Mouse (Mus musculus) right cerebral cortex, postnatal 10 days (tissue): ENCODE results near the gene 1500015O10Rik.

Source experiments
- DNase-seq, 2 experiments: peaks; one replicate each; pipeline ENCODE4 v3.0.0; 2021; ENCODE audit warnings: low spot score in 2 of 2

1500015O10Rik gene

DNA sequence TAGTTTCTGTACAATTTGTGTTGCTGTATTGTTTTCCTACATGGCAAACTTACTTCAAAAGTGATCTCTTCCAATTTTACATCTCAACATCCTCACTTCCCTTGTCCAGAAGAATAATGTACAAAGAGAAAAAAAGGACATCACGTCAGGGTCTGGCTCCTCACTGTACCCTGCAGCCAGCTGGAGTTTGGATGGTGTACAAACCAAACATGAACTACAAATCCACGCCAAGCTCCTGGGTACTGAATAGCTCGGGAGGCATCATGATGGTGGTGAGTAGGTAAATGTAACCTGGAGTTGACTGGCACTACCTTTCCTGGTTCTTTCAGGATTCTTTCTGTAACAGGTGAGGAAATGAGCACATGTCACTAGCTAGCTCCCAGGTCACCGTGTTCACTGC lies 43.7 kb downstream of the 1500015O10Rik start:
- no peak for DNase-seq

- DNase-seq = peak in 1 of 2 experiments; percentile 39
Measured at GRCm38 (mm10) chr1:43776106-43776505, 45.7 kb downstream of the 1500015O10Rik start.

DNA sequence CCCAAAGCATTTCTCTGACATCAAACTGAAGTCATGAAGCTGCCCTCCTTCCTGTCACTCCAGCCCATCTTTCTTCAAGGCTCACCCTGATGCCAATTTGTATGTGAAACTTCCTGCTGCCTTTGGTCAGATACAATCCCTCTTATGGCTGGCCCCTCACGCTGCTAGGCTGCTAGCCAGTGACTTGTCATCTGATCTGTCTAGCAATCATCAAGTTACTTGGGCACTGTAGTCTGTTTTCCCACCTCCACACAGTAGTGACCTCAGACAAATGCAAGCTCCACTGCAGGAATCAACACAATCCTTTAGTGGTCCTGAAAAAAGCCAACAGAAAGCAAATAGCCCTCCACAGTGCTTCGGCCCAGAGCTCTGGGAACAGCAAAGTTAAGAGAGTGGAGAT lies 50.8 kb downstream of the 1500015O10Rik start:
- no peak for DNase-seq

- DNase-seq = no peak
Measured at GRCm38 (mm10) chr1:43781672-43782071, 51.3 kb downstream of the 1500015O10Rik start.

DNA sequence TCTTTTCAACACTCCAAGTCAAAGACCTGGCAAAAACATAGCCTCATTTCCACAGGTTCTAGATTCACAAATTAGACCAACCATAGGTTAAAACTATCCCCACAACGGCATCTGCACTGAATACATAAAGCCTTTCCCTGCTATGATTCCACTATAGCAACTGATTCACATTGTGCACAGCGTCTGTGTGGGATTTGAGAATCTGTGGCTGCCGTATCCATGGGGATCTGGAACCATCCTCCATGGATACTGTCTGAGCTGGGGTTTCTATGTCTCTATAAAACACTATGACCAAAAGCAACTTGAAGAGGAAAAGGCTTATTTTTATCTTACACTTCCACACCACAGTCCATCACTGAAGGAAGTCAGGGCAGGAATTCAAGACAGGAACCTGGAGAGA lies 52.3 kb downstream of the 1500015O10Rik start:
- peak; percentile 52 to 77 for DNase-seq

DNA sequence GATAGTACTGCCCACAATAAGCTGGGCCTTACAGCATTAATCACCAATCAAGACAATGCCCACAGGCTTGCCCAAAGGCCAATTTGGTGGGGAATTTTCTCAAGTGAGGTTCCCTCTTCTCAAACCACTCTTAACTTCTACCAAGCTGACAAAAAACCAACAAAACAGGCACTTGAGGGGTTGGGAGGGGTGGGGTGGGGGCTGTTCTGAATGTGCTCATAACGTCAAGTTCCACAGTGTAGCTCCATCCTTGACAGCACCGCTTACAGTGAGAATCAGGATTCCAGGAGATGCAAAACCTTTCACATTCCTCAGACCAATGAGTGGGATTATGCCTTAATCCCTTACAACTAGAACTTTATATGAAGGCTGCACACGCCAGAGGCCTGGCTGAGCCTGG lies 52.8 kb downstream of the 1500015O10Rik start:
- DNase-seq = no peak

- no peak for DNase-seq
Measured at GRCm38 (mm10) chr1:43785316-43785715, 54.9 kb downstream of the 1500015O10Rik start.

- no peak for DNase-seq
Measured at GRCm38 (mm10) chr1:43786711-43787110, 56.3 kb downstream of the 1500015O10Rik start.

DNA sequence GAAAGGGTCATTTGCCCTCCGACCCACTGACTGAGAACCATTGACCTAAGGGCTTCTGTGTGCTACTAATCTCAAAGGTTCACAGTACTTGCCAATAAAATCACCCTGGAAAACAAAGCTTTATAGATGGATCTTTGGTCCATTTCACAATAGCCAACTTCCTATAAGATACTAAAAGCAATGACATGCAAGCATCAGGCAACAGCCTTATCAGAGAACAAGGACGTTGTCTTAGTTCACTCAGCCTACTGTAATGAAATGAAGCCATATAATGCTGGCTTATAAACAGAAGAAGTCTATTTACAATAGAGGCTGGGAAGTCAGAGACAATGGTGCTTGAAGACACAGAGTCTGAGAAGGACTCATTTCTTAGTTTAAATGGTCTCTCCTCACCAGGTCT lies 59.4 kb downstream of the 1500015O10Rik start:
- DNase-seq = no peak
